Mouse (Mus musculus) 3T3-L1 (cell line): Measurements from ENCODE around the gene Olfr738.

Experiments used
- DNase-seq: peaks from one replicate; pipeline ENCODE4 v3.0.0-alpha.2; 2015; ENCODE audit warnings: low read depth, low spot score

Gene Olfr738

DNA sequence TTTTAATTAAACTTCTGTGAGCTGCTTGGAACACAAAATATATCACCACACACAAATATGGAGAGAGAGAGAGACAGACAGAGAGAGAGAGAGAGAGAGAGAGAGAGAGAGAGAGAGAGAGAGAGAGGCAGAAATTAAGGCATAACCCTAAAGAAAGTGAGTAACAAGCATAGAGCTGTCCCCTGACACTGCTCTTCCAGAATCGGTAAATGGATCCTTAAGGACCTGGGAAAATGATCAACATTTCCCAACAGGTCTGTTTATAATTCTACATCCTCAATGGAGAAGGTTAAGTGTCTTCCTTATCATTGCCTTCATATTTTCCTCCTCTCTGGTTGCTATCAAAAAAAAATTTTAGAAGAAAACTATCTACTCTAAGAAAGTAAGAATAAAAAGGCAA lies at the start of gene Olfr738:
Olfr738 (plus strand) TSS at position 301 of the 400 bp plus-strand sequence.
- DNase-seq: no peak

DNA sequence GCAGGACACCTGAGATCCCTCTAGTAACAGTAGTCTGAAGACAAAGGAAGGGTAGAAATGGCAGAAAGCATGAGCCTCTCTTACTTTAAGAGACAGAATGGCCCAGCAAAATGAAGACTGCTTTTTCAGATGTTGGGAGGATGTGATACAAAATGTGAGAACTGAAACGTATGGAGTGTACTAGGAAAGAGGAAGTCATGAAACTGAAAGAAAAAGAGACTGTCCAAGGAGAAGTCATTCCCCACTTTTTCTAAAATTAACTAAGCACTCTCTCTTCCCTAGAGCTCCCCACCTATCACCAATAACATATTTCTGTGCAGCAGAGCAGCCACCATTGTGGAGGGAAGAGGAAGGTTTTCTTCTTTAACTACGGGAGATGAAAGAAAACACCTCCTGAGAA lies 49.8 kb upstream of the Olfr738 start, which contains the start of gene Tlr11:
Tlr11 (plus strand) TSS at position 322 of the 400 bp plus-strand sequence.
- no peak for DNase-seq

DNA sequence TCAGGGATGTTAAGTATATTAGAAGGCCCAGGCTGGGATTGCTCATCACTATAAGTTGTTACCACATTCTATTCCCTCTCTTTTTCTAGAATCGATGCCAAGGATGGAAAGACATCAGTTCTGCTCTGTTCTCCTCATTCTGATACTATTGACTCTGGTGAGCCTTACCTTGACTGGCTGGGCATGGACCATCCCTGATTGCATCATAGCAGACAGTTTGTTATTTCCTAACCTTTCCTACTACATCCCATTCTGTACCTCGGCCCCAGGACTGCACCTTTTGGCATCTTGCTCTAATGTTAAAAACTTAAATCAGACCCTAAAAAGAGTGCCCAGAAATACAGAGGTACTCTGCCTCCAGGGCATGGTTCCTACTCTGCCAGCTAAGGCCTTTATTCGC lies 46.9 kb upstream of the Olfr738 start:
- no peak for DNase-seq

DNA sequence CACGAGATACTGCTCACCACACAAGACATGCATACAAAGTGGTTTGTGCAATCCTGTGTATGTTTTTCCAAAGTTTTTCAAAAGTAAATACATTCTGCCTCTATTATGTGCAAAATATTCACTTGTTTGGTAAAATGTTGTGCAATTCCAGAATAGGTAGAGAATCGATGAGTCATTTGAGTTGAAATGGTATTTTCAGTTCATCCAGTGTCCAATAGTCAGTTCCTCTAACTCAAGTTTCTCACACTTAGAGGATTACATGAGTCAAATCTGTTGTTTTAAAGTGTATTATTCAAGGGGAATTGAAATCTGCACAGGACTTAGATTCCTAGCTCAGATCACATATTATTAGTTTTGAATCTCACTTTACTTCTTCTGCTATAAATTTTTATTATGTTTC lies 43.8 kb upstream of the Olfr738 start:
- DNase-seq: no peak

DNA sequence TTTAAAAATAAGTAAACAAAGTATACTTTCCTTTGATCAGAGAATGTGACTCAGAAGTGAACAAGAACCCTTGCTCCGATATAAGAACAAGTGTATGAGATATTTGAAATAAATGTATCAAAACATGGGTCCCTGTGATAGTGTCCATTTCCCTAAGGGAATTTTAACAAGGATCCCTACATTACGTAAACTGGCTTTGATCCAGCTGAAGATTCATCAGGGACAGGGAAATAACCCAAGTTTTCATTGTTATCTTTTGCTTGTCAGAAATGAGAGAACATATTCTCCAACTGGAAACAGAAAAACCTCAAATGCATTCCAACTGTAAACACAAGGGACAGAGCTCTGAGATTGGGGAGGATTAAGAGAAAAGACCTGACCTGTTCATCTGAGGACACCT lies 26.5 kb upstream of the Olfr738 start, which contains the start of gene Olfr736:
Olfr736 (plus strand) TSS at position 301 of the 400 bp plus-strand sequence.
- DNase-seq: no peak

DNA sequence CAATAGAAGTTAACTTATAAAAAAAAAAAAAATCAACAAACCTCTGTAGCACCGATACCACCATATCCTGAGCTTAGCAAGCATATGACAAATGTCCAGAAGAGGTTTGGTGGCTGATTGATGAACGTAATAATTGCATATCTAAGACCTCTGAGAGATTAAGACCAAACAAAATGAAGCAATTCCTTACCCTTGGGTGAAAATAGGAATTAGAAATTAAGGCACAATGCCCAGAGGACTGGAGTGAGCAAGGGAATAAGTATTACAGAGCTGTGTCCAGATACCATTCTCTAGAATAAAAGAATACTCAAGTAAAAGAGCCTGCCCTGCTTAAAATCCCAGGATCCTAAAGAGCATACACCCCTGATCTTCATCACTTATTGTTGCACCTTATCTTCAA lies 11.0 kb downstream of the Olfr738 start, which contains the start of gene Olfr739:
Olfr739 (plus strand) TSS at position 301 of the 400 bp plus-strand sequence.
- DNase-seq: no peak

DNA sequence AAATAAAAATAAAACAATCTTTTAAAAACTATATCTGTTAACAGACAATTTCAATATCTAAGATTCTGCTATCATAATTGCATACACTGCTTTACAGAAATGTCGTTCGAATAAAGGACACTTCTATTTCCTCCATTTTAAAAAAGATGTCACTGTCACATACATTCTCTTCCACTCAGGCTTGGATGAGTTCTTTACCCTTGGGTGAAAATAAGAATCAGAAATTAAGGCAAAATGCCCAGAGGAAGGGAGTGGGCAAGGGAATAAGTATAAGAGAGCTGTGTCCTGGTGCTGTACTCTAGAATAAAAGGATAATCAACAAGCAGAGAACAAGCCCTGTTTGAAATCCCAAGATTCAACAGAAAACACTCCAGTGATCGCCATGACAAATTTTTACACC lies 37.9 kb downstream of the Olfr738 start, which contains the start of gene Olfr740:
Olfr740 (plus strand) TSS at position 301 of the 400 bp plus-strand sequence.
- no peak for DNase-seq
